Mouse (Mus musculus) heart, embryonic 11.5 days (tissue): ENCODE results near the gene Ciita. TPM values are rescaled to one million over a fixed set of nuclear protein-coding genes. Genes with fewer than 3 reads are reported as not detected.

ENCODE experiments used
- ATAC-seq: fragments of 200-750 bp; cut with Nextera tagmentation; replicated peaks from 2 replicates; pipeline ENCODE4 v1.8.0; 2017; ENCODE audit warnings: moderate library complexity; ENCODE audit not compliant: insufficient number of reproducible peaks, low FRiP score, low TSS enrichment
- H3K27ac ChIP-seq: fragments of 300-500 bp; sonication (generic); 2 replicates; pipeline ENCODE4 v1.5.1; 2014; ENCODE audit warnings: mild to moderate bottlenecking, low read depth, low read length
- H3K27me3 ChIP-seq: fragments of 300-500 bp; sonication (generic); 2 replicates; pipeline ENCODE4 v1.6.1; 2014; ENCODE audit warnings: mild to moderate bottlenecking, low read length, mixed read lengths; ENCODE audit not compliant: control insufficient read depth, insufficient read depth
- H3K36me3 ChIP-seq: fragments of 300-500 bp; sonication (generic); 2 replicates; pipeline ENCODE4 v1.6.1; 2014; ENCODE audit warnings: mild to moderate bottlenecking, low read length, moderate library complexity, mixed read lengths; ENCODE audit not compliant: control insufficient read depth, insufficient read depth
- H3K4me1 ChIP-seq: fragments of 300-500 bp; sonication (generic); 2 replicates; pipeline ENCODE4 v1.6.1; 2014; ENCODE audit warnings: low read length; ENCODE audit not compliant: control insufficient read depth, insufficient read depth
- H3K4me2 ChIP-seq: fragments of 300-500 bp; sonication (generic); 2 replicates; pipeline ENCODE4 v1.6.1; 2014; ENCODE audit warnings: mild to moderate bottlenecking, moderate library complexity
- H3K4me3 ChIP-seq: fragments of 300-500 bp; sonication (generic); 2 replicates; pipeline ENCODE4 v1.5.1; 2014; ENCODE audit warnings: low read depth, low read length
- H3K9ac ChIP-seq: fragments of 300-500 bp; sonication (generic); 2 replicates; pipeline ENCODE4 v1.6.1; 2014; ENCODE audit warnings: mild to moderate bottlenecking, low read depth, low read length, moderate library complexity
- H3K9me3 ChIP-seq: fragments of 300-500 bp; sonication (generic); replicated peaks from 2 replicates; pipeline ENCODE4 v1.6.1; 2016; ENCODE audit warnings: low read length; ENCODE audit not compliant: control insufficient read depth
- WGBS: fragments of 180-500 bp; shearing (Covaris S2); extraction: QIAGEN DNeasy Blood & Tissue Kit; methylation state at CpG from one replicate; pipeline ENCODE4 v1.1.7; 2014; ENCODE audit not compliant: insufficient replicate concordance; 5-methylcytosine and 5-hydroxymethylcytosine counted together
- polyA plus RNA-seq: library from polyadenylated mRNA; unstranded; fragments of >200 nt; fragmentation: Nextera tagmentation; extraction: Ambion mirVana; gene quantifications from 2 replicates; pipeline ENCODE4 v1.2.1, GENCODE M21; 2014

Ciita gene
- polyA plus RNA-seq, result 0.19 and 0.35 TPM in 2 replicates

DNA sequence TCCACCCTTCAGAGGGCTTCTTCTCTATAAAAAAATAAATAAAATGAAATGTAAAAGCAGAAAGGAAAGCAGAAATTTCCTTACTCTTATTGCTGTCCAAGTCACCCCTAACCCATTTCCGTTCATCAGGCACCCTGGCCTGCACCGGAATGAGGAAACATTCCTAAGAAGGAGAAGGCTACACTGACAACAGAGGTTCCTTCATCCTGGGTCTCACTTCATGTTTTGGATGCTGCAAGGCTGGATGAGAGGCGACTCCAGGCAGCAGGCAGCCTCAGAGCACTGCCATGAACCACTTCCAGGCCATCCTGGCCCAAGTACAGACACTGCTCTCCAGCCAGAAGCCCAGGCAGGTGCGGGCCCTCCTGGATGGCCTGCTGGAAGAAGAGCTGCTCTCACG, at the start of gene Ciita:
Gene Ciita (plus strand): TSS at position 203 of the 400 bp plus-strand sequence.
- H3K4me3 ChIP-seq, result no peak within 1 kb of the TSS
- no peak within 1 kb of the TSS for H3K9ac ChIP-seq
- H3K4me1 ChIP-seq, result no peaks in the 10 kb centered on the region
- H3K27me3 ChIP-seq, result 0 out of 2 replicates have a peak, but pooled peaks cover 3% of the 10 kb centered on the region
- 71% methylated on average over 5 of the region's 5 CpGs for WGBS
- no peak within 1 kb of the TSS for H3K4me2 ChIP-seq
- ATAC-seq, result no peak
- no peaks in the 10 kb centered on the region for H3K36me3 ChIP-seq
- H3K27ac ChIP-seq, result no peak within 1 kb of the TSS
- H3K9me3 ChIP-seq, result no peaks in the 10 kb centered on the region

DNA sequence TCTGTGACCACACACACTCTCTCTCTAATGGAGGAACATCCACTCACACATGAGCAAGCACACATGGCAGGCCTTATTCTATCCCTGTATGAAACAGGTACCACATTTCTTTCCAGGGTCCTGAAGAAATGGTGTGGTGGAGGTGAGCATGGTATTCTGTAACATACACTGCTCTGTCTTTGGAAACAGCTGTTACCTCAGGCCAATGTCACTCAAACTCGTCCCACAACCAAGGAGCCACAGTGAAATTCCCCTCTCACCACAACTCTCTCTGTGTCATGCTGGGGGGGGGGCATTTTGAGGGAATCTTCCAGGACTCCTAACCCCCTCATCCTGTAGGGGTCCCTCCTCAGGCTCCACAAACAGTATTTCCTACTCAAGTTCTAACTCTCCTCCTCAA, 47.9 kb upstream of the Ciita start:
- Histone ChIP-seq H3K4me1 (no peaks in the 10 kb centered on the region), H3K9ac (no peak overlapping the region), H3K4me3 (no peak overlapping the region), H3K27ac (no peak overlapping the region), H3K36me3 (no peaks in the 10 kb centered on the region), H3K9me3 (no peaks in the 10 kb centered on the region), H3K27me3 (no peaks in the 10 kb centered on the region), H3K4me2 (no peak overlapping the region)
- no peak for ATAC-seq
- WGBS, result 75% methylated on average over 1 of the region's 1 CpGs

DNA sequence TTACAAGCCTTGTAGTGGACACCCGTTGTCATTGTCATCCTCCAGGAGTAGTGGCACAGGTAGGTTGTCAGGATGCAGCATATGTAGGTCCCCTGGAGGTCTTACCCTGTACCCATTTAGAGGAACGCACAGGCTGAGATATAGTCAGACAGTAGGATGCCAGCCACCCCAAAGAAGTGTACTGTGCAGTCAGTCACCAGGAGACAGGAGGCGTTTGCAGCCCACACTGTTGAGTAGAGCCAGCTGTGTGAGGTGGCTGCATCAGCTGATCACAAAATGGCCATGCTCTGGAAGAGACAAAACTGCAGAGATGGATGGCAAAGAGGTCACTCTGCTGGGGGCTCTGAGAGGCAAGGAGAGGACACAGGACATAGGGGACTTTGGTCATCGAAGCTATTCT, 47.5 kb upstream of the Ciita start:
- Histone ChIP-seq H3K4me2 (no peak overlapping the region), H3K4me1 (no peaks in the 10 kb centered on the region), H3K9ac (no peak overlapping the region), H3K4me3 (no peak overlapping the region), H3K27me3 (no peaks in the 10 kb centered on the region), H3K27ac (no peak overlapping the region), H3K9me3 (no peaks in the 10 kb centered on the region), H3K36me3 (no peaks in the 10 kb centered on the region)
- ATAC-seq, result no peak
- WGBS, result 75% methylated on average over 4 of the region's 4 CpGs

- no peak for ATAC-seq
- Histone ChIP-seq H3K9me3 (no peaks in the 10 kb centered on the region), H3K4me2 (no peak overlapping the region), H3K4me1 (no peaks in the 10 kb centered on the region), H3K36me3 (no peaks in the 10 kb centered on the region), H3K27me3 (no peaks in the 10 kb centered on the region), H3K4me3 (no peak overlapping the region), H3K27ac (no peak overlapping the region), H3K9ac (no peak overlapping the region)
- WGBS, result 77% methylated on average over 5 of the region's 5 CpGs
These were observed 46.5 kb upstream of the Ciita start for GRCm38 (mm10) chr16:10433344-10433743.

DNA sequence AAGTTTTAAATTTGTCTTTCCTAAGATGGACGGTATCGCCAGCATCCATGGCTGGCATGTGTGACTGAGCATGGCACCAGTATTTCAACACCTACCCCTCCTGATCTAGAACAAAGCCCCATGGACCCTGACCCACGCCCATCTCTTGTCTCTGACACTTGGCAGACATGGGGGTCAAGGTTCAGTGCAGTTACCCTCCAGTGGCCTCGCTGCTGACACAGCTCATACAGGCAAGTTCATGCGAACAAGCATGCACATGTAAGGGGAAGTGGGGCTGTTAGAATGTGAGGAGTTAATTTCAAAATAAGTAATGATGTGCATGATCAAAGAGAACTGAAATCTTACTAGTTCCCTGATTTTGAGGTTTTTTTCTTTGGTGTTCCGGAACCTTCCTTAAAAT, 43.7 kb upstream of the Ciita start:
- Histone ChIP-seq H3K36me3 (no peaks in the 10 kb centered on the region), H3K9me3 (no peaks in the 10 kb centered on the region), H3K27ac (no peak overlapping the region), H3K4me2 (no peak overlapping the region), H3K4me1 (no peaks in the 10 kb centered on the region), H3K9ac (no peak overlapping the region), H3K27me3 (no peaks in the 10 kb centered on the region), H3K4me3 (no peak overlapping the region)
- ATAC-seq, result no peak
- 77% methylated on average over 6 of the region's 6 CpGs for WGBS

DNA sequence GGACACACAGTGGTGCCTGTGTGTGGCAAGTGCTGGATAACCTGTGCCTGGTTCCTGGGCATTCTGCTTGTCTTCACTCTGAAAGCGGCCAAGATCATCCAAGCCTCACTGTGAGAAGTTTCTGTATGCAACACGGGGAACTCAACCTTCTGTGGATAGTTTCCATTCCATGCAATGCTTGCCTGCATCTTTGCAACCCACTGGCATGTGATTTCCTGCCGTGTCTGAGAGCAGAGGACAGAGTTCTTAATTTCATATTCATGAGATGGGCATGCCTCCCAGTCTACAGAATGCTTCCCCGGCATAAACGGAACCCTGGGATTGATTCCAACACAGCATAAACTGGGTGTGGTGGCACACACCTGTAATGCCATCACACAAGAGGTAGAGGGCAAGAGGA, 41.8 kb upstream of the Ciita start:
- Histone ChIP-seq H3K4me2 (no peak overlapping the region), H3K36me3 (no peaks in the 10 kb centered on the region), H3K9ac (no peak overlapping the region), H3K27ac (no peak overlapping the region), H3K27me3 (no peaks in the 10 kb centered on the region), H3K4me3 (no peak overlapping the region), H3K9me3 (no peaks in the 10 kb centered on the region), H3K4me1 (no peaks in the 10 kb centered on the region)
- 82% methylated on average over 5 of the region's 5 CpGs for WGBS
- no peak for ATAC-seq

DNA sequence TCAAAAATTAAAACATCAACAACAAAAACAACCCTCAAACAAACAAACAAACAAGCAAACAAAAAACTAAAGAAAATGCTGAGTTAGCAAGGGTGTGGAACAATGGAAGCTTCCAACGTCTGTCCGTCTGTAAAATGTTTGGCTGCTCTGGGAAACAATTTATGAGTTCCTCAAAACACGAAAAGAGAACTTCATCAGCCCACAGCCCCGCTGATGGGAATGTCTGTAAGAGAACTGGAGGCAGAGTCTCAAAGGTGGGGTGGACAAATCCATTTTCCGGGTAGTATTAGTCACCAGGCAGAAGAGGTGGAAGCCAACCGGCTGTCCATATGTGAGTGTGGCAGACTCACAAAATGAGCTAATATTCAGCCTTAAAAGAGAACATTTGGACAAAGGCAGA, 38.5 kb upstream of the Ciita start:
- H3K9ac ChIP-seq, result no peak overlapping the region
- no peaks in the 10 kb centered on the region for H3K27me3 ChIP-seq
- no peak overlapping the region for H3K27ac ChIP-seq
- 79% methylated on average over 6 of the region's 6 CpGs for WGBS
- H3K36me3 ChIP-seq, result no peaks in the 10 kb centered on the region
- no peak overlapping the region for H3K4me3 ChIP-seq
- H3K9me3 ChIP-seq, result no peaks in the 10 kb centered on the region
- ATAC-seq, result no peak
- H3K4me2 ChIP-seq, result no peak overlapping the region
- 0 out of 2 replicates have a peak, but pooled peaks cover 1% of the 10 kb centered on the region for H3K4me1 ChIP-seq

GRCm38 (mm10) chr16:10441761-10442160, 38.1 kb upstream of the Ciita start:
- no peak overlapping the region for H3K4me2 ChIP-seq
- no peak overlapping the region for H3K4me3 ChIP-seq
- 0 out of 2 replicates have a peak, but pooled peaks cover 3% of the 10 kb centered on the region for H3K4me1 ChIP-seq
- 87% methylated on average over 4 of the region's 4 CpGs for WGBS
- no peak for ATAC-seq
- H3K27ac ChIP-seq, result no peak overlapping the region
- no peaks in the 10 kb centered on the region for H3K27me3 ChIP-seq
- H3K36me3 ChIP-seq, result no peaks in the 10 kb centered on the region
- no peaks in the 10 kb centered on the region for H3K9me3 ChIP-seq
- H3K9ac ChIP-seq, result no peak overlapping the region

DNA sequence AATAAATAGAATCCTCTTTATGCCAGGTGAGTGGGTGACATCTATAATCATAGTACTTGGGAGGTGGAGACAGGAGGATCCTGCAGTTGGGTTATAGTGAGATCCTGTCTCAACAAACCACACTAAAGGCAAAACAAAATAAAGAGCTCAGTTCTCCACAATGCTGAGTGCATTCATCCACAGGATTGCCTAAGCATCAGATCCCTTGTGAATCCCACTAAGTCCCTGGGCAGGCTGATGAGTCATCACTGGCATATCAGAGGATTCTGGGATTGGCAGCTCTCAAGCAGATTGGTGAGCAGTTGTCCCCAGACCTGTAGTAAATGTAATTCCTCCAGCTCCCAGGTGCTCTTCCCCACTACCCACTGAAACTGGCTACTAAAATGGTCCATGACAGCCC, 36.1 kb upstream of the Ciita start:
- Histone ChIP-seq H3K4me1 (0 out of 2 replicates have a peak, but pooled peaks cover 5% of the 10 kb centered on the region), H3K9ac (no peak overlapping the region), H3K27me3 (no peaks in the 10 kb centered on the region), H3K4me2 (no peak overlapping the region), H3K27ac (no peak overlapping the region), H3K4me3 (no peak overlapping the region), H3K36me3 (no peaks in the 10 kb centered on the region), H3K9me3 (no peaks in the 10 kb centered on the region)
- no peak for ATAC-seq
